Mouse (Mus musculus) kidney, embryonic 14.5 days (tissue): Measurements from ENCODE around the gene Poln. TPM values are rescaled to one million over a fixed set of nuclear protein-coding genes. Genes with fewer than 3 reads are reported as not detected.

ENCODE experiments used
- ATAC-seq: fragments of 200-750 bp; cut with Nextera tagmentation; 2 replicates; pipeline ENCODE4 v1.8.0; 2017; ENCODE audit warnings: moderate number of reproducible peaks, mild to moderate bottlenecking, moderate TSS enrichment, moderate library complexity; ENCODE audit not compliant: low FRiP score, low TSS enrichment
- H3K27ac ChIP-seq: fragments of 300-500 bp; sonication (generic); 2 replicates; pipeline ENCODE4 v1.5.1; 2014; ENCODE audit warnings: low read depth, mild to moderate bottlenecking, low read length, moderate library complexity, mixed read lengths
- H3K27me3 ChIP-seq: fragments of 300-500 bp; sonication (generic); 2 replicates; pipeline ENCODE4 v1.6.1; 2014; ENCODE audit warnings: mild to moderate bottlenecking, low read length; ENCODE audit not compliant: control insufficient read depth, insufficient read depth
- H3K36me3 ChIP-seq: fragments of 300-500 bp; sonication (generic); 2 replicates; pipeline ENCODE4 v1.6.1; 2014; ENCODE audit warnings: low read length, mixed read lengths; ENCODE audit not compliant: control insufficient read depth, insufficient read depth
- H3K4me1 ChIP-seq: fragments of 300-500 bp; sonication (generic); 2 replicates; pipeline ENCODE4 v1.6.1; 2014; ENCODE audit warnings: low read length, mixed read lengths; ENCODE audit not compliant: control insufficient read depth, insufficient read depth
- H3K4me2 ChIP-seq: fragments of 300-500 bp; sonication (generic); replicated peaks from 2 replicates; pipeline ENCODE4 v1.6.1; 2014; ENCODE audit warnings: low read depth, mild to moderate bottlenecking, low read length
- H3K4me3 ChIP-seq: fragments of 300-500 bp; sonication (generic); 2 replicates; pipeline ENCODE4 v1.5.1; 2014; ENCODE audit warnings: mild to moderate bottlenecking, low read length
- H3K9ac ChIP-seq: fragments of 300-500 bp; sonication (generic); 2 replicates; pipeline ENCODE4 v1.6.1; 2014; ENCODE audit warnings: low read depth, mild to moderate bottlenecking, low read length, moderate library complexity
- H3K9me3 ChIP-seq: fragments of 300-500 bp; sonication (generic); 2 replicates; pipeline ENCODE4 v1.6.1; 2016; ENCODE audit warnings: low read length; ENCODE audit not compliant: control insufficient read depth
- WGBS: fragments of 180-500 bp; shearing (Covaris S2); extraction: QIAGEN DNeasy Blood & Tissue Kit; methylation state at CpG from one replicate; pipeline ENCODE4 v1.1.7; 2014; 5-methylcytosine and 5-hydroxymethylcytosine counted together
- polyA plus RNA-seq: library from polyadenylated mRNA; unstranded; fragments of >200 nt; fragmentation: Nextera tagmentation; extraction: Ambion mirVana; gene quantifications from 2 replicates; pipeline ENCODE4 v1.2.1, GENCODE M21; 2014

The Poln gene
- 0.61 and 1.1 TPM in 2 replicates for polyA plus RNA-seq

DNA sequence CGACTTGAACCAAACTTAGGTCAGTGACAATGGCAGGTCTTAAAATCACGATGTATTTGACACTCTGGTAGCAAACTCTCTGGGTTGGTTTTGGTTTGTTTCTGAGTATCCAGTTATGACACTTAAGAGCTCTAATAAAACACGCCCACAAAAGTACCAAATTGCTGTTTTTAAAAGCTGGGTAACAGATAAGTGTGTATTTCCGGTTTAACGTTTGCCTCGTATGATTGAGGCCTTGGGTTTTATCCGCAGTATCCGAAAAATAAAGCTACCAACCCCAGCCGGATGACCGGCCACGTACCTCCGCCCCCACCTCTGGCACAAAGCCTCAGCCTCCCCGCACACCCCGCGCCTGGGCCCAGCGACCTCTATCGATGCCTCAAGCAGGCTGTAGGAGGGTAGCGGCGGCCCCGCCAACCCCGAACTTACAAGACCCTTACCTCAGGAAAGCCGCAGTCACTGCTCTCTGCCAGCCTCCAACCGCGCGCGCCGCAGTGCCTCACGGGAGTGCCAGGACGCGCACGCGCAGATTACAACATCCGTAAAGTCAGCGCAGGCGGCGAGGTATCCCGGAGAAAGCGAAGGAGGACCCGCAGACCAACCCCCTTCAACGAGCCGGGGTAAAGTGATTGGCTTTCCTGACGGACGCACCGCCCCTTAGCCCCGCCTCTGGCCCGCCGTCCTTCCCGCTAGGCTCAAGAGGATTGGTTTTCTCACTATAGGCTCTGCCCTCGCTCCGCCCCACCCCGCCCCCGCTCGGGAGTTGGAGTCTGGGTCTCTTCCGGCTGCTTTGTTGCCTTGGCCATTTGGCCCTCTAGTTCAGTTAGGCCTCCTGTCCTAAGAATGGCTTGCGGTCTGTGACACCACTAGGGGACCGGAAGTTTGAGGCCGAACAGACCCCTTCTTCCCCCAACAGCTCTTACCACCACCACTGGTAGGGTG lies at the start of gene Poln, which contains the start of gene Haus3:
Poln (minus strand) TSS at position 499 of the 942 bp plus-strand sequence.
Haus3 (minus strand) TSS at position 578 of the 942 bp plus-strand sequence.
- ATAC-seq, result peak; percentile 100
- H3K36me3 ChIP-seq, result peaks cover 25% of the 10 kb centered on the region
- under 1% methylated on average over 56 of the region's 57 CpGs for WGBS
- H3K4me1 ChIP-seq, result peaks cover 12% of the 10 kb centered on the region
- no peaks in the 10 kb centered on the region for H3K27me3 ChIP-seq
- peak within 1 kb of the TSS; percentile 79 for H3K4me3 ChIP-seq
- H3K9me3 ChIP-seq, result no peaks in the 10 kb centered on the region
- peak within 1 kb of the TSS; percentile 91 for H3K27ac ChIP-seq
- H3K4me2 ChIP-seq, result peak within 1 kb of the TSS; percentile 70
- H3K9ac ChIP-seq, result peak within 1 kb of the TSS; percentile 85

DNA sequence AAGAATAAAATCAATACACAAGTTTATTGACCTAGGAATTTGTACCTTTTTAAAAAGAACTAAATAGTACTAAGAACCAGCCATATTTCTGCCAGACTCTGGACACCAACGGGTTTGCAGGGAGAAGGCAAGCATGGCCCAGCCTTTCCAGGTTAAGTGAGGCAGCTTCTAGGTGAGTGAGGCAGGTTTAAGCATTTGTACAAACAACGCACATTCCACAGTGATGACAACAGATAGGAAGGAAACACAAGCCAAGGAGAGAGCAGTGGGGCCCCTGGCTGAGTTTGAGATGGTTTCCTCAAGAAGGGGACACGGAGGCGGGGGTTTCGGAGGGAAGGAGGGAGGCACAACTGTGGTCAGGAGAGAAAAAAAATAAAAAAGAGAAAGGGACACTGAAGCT lies 49.4 kb upstream of the Poln start:
- H3K9me3 ChIP-seq, result no peaks in the 10 kb centered on the region
- no peak overlapping the region for H3K27ac ChIP-seq
- H3K4me1 ChIP-seq, result 0 out of 2 replicates have a peak, but pooled peaks cover under 1% of the 10 kb centered on the region
- H3K9ac ChIP-seq, result no peak overlapping the region
- no peak overlapping the region for H3K4me2 ChIP-seq
- ATAC-seq, result no peak
- WGBS, result 77% methylated on average over 5 of the region's 5 CpGs
- no peak overlapping the region for H3K4me3 ChIP-seq
- H3K36me3 ChIP-seq, result no peaks in the 10 kb centered on the region
- H3K27me3 ChIP-seq, result no peaks in the 10 kb centered on the region; the same call in 1 of the 2 replicates

- Histone ChIP-seq H3K4me1 (0 out of 2 replicates have a peak, but pooled peaks cover 2% of the 10 kb centered on the region), H3K4me2 (no peak overlapping the region), H3K27me3 (no peaks in the 10 kb centered on the region), H3K9ac (no peak overlapping the region), H3K27ac (no peak overlapping the region), H3K36me3 (no peaks in the 10 kb centered on the region), H3K9me3 (no peaks in the 10 kb centered on the region), H3K4me3 (no peak overlapping the region)
- 61% methylated on average over 9 of the region's 9 CpGs for WGBS
- ATAC-seq, result no peak
Measured at GRCm38 (mm10) chr5:34217756-34218155, 48.5 kb upstream of the Poln start.

DNA sequence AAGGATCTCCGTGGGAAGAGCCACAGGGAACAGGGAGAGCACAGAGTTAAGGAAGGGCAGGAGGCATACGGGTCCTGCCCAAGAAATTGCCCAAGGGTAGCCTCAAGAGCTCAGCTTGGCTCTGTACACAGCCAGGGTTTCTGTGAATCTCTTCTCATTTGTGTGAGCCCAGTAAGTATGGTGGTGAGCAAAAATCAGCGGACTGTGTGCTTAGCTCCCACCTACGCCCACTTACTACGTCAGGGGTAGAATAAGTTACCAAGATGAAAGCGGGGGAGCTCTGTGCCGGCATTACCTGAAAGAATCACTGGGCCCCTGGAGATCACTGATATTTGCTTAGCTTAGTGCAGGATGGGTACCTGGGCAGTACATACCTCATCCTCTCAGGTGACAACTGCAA lies 46.8 kb upstream of the Poln start:
- WGBS, result 79% methylated on average over 7 of the region's 7 CpGs
- H3K4me1 ChIP-seq, result 0 out of 2 replicates have a peak, but pooled peaks cover 2% of the 10 kb centered on the region
- H3K4me2 ChIP-seq, result no peak overlapping the region
- no peaks in the 10 kb centered on the region for H3K27me3 ChIP-seq
- ATAC-seq, result no peak
- H3K9me3 ChIP-seq, result no peaks in the 10 kb centered on the region
- no peak overlapping the region for H3K9ac ChIP-seq
- H3K27ac ChIP-seq, result no peak overlapping the region
- H3K36me3 ChIP-seq, result no peaks in the 10 kb centered on the region
- no peak overlapping the region for H3K4me3 ChIP-seq

GRCm38 (mm10) chr5:34213659-34214058 lies 44.4 kb upstream of the Poln start:
- Histone ChIP-seq H3K4me1 (0 out of 2 replicates have a peak, but pooled peaks cover 2% of the 10 kb centered on the region), H3K27me3 (no peaks in the 10 kb centered on the region), H3K4me3 (no peak overlapping the region), H3K36me3 (no peaks in the 10 kb centered on the region), H3K9ac (no peak overlapping the region), H3K9me3 (no peaks in the 10 kb centered on the region), H3K4me2 (no peak overlapping the region), H3K27ac (no peak overlapping the region)
- WGBS, result 70% methylated on average over 8 of the region's 8 CpGs
- no peak for ATAC-seq

DNA sequence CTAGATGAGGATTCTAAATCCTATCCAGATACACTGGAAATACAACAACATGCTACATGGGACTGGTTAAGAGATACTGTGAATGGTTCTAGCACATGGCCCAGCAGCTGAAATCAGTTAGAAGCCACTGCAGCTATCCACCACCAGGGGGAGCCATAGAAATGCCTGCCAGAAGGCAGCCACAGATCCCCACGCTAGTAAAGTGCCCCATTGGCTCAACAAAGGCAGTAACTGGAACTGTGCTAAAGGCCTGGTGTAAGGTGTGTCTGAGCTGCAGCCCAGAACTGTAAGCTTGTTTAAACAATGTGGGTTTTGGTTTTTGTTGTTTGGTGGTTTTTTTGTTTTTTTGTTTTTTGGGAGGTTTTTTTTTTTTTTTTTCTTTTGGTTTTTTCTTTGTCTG lies 41.0 kb upstream of the Poln start:
- H3K9me3 ChIP-seq, result no peaks in the 10 kb centered on the region
- peak; percentile 85 for ATAC-seq
- 4% methylated on average over 1 of the region's 1 CpGs for WGBS
- H3K4me1 ChIP-seq, result 0 out of 2 replicates have a peak, but pooled peaks cover 2% of the 10 kb centered on the region
- H3K36me3 ChIP-seq, result no peaks in the 10 kb centered on the region
- no peak overlapping the region for H3K9ac ChIP-seq
- no peak overlapping the region for H3K4me2 ChIP-seq
- H3K27me3 ChIP-seq, result no peaks in the 10 kb centered on the region
- no peak overlapping the region for H3K27ac ChIP-seq
- no peak overlapping the region for H3K4me3 ChIP-seq

DNA sequence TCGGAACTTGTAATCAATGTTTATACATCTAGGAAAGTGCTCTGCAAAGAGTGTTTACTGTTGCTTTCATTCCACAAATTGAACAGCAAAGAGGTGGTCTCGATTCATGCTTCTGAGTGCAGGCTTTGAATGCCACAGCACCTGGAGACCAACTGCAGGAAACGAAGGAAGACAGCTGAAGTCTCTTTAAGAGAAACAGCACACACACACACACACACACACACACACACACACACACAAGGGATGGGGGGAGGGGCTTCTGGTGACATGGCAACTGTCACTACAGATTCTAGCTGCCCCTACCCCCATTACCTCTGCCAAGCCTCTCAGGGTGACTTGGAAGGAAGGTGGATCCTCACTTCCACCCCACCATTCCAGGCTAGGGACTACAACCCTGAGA lies 38.3 kb upstream of the Poln start:
- 62% methylated on average over 3 of the region's 3 CpGs for WGBS
- no peak overlapping the region for H3K27ac ChIP-seq
- H3K9ac ChIP-seq, result no peak overlapping the region
- no peaks in the 10 kb centered on the region for H3K9me3 ChIP-seq
- H3K36me3 ChIP-seq, result no peaks in the 10 kb centered on the region
- H3K4me1 ChIP-seq, result no peaks in the 10 kb centered on the region
- H3K27me3 ChIP-seq, result no peaks in the 10 kb centered on the region
- H3K4me2 ChIP-seq, result no peak overlapping the region
- H3K4me3 ChIP-seq, result no peak overlapping the region
- no peak for ATAC-seq

DNA sequence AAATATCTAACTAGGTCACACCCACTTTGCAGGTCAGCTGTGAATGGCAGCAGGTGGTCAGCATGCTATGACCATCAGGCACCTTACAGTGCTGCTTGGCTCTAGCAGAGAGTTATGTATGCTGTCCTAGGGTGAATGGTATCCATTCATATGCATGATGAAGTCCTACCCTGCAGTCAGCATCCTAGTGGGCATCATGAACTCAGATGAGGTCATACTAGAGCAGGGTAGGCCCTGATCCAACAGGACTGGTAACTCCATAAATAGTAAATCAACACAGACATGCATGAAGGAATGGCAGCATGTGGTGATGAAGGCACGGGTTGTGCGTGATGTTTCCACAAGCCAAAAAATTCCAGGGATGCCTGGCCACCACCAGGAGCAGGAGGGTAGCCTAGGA lies 36.5 kb upstream of the Poln start:
- Histone ChIP-seq H3K4me2 (no peak overlapping the region), H3K4me3 (no peak overlapping the region), H3K9me3 (no peaks in the 10 kb centered on the region), H3K4me1 (no peaks in the 10 kb centered on the region), H3K9ac (no peak overlapping the region), H3K27me3 (no peaks in the 10 kb centered on the region), H3K27ac (no peak overlapping the region), H3K36me3 (no peaks in the 10 kb centered on the region)
- no peak for ATAC-seq
- WGBS, result 83% methylated on average over 2 of the region's 2 CpGs

- Histone ChIP-seq H3K27me3 (no peaks in the 10 kb centered on the region), H3K36me3 (no peaks in the 10 kb centered on the region), H3K9me3 (no peaks in the 10 kb centered on the region), H3K4me2 (no peak overlapping the region), H3K4me1 (no peaks in the 10 kb centered on the region), H3K4me3 (no peak overlapping the region), H3K27ac (no peak overlapping the region), H3K9ac (no peak overlapping the region)
- no peak for ATAC-seq
- WGBS, result 93% methylated on average over 2 of the region's 2 CpGs
Measured at GRCm38 (mm10) chr5:34204911-34205310, 35.7 kb upstream of the Poln start.
